Mouse (Mus musculus): ENCODE measurements around the gene 1700029P11Rik. TPM values are rescaled to one million over a fixed set of nuclear protein-coding genes. Genes with fewer than 3 reads are reported as not detected.

The 1700029P11Rik gene
- polyA plus RNA-seq, 1 experiment from 2014 or later: not detected

- Histone ChIP-seq H3K9me3 (ENCODE audit: control insufficient read depth, low read length) (no peaks in the 10 kb centered on the region), H3K36me3 (ENCODE audit: control insufficient read depth, insufficient read depth, low read length) (peaks cover 19% of the 10 kb centered on the region), H3K27me3 (ENCODE audit: control insufficient read depth, insufficient read depth, low read length) (no peaks in the 10 kb centered on the region), H3K9ac (ENCODE audit: low read depth, low read length) (no peak overlapping the region), H3K27ac (ENCODE audit: low read depth, low read length) (no peak overlapping the region), H3K4me3 (ENCODE audit: low read length) (no peak overlapping the region), H3K4me1 (ENCODE audit: control insufficient read depth, insufficient read depth, low read length) (no peaks in the 10 kb centered on the region), H3K4me2 (replicated peaks; ENCODE audit: low read depth, low read length) (no peak overlapping the region)
- 95% methylated on average over 9 of the region's 9 CpGs for WGBS
- ATAC-seq (ENCODE audit: low FRiP score, low TSS enrichment): no peak
Measured at GRCm38 (mm10) chr15:81954151-81954583, 26.2 kb upstream of the 1700029P11Rik start.

GRCm38 (mm10) chr15:81954716-81955115 is 25.6 kb upstream of the 1700029P11Rik start:
- WGBS: 93% methylated on average over 6 of the region's 6 CpGs
- Histone ChIP-seq H3K27me3 (ENCODE audit: control insufficient read depth, insufficient read depth, low read length) (no peaks in the 10 kb centered on the region), H3K4me2 (replicated peaks; ENCODE audit: low read depth, low read length) (no peak overlapping the region), H3K4me1 (ENCODE audit: control insufficient read depth, insufficient read depth, low read length) (0 out of 2 replicates have a peak, but pooled peaks cover 1% of the 10 kb centered on the region), H3K9ac (ENCODE audit: low read depth, low read length) (no peak overlapping the region), H3K9me3 (ENCODE audit: control insufficient read depth, low read length) (no peaks in the 10 kb centered on the region), H3K4me3 (ENCODE audit: low read length) (no peak overlapping the region), H3K27ac (ENCODE audit: low read depth, low read length) (no peak overlapping the region), H3K36me3 (ENCODE audit: control insufficient read depth, insufficient read depth, low read length) (peaks cover 19% of the 10 kb centered on the region)
- no peak for ATAC-seq (ENCODE audit: low FRiP score, low TSS enrichment)

GRCm38 (mm10) chr15:81955414-81955813 is 24.9 kb upstream of the 1700029P11Rik start:
- Histone ChIP-seq H3K36me3 (ENCODE audit: control insufficient read depth, insufficient read depth, low read length) (peaks cover 19% of the 10 kb centered on the region), H3K27ac (ENCODE audit: low read depth, low read length) (no peak overlapping the region), H3K4me2 (replicated peaks; ENCODE audit: low read depth, low read length) (no peak overlapping the region), H3K4me1 (ENCODE audit: control insufficient read depth, insufficient read depth, low read length) (0 out of 2 replicates have a peak, but pooled peaks cover 4% of the 10 kb centered on the region), H3K4me3 (ENCODE audit: low read length) (no peak overlapping the region), H3K9me3 (ENCODE audit: control insufficient read depth, low read length) (no peaks in the 10 kb centered on the region), H3K9ac (ENCODE audit: low read depth, low read length) (no peak overlapping the region), H3K27me3 (ENCODE audit: control insufficient read depth, insufficient read depth, low read length) (no peaks in the 10 kb centered on the region)
- no peak for ATAC-seq (ENCODE audit: low FRiP score, low TSS enrichment)
- WGBS: 92% methylated on average over 15 of the region's 15 CpGs

- Histone ChIP-seq H3K27ac (ENCODE audit: low read depth, low read length) (no peak overlapping the region), H3K27me3 (ENCODE audit: control insufficient read depth, insufficient read depth, low read length) (no peaks in the 10 kb centered on the region), H3K4me1 (ENCODE audit: control insufficient read depth, insufficient read depth, low read length) (0 out of 2 replicates have a peak, but pooled peaks cover 4% of the 10 kb centered on the region), H3K4me3 (ENCODE audit: low read length) (no peak overlapping the region), H3K9ac (ENCODE audit: low read depth, low read length) (no peak overlapping the region), H3K36me3 (ENCODE audit: control insufficient read depth, insufficient read depth, low read length) (peaks cover 13% of the 10 kb centered on the region), H3K4me2 (replicated peaks; ENCODE audit: low read depth, low read length) (no peak overlapping the region), H3K9me3 (ENCODE audit: control insufficient read depth, low read length) (no peaks in the 10 kb centered on the region)
- 65% methylated on average over 8 of the region's 8 CpGs for WGBS
- ATAC-seq (ENCODE audit: low FRiP score, low TSS enrichment): no peak
Measured at GRCm38 (mm10) chr15:81956457-81956856, 23.9 kb upstream of the 1700029P11Rik start.

GRCm38 (mm10) chr15:81957598-81957997 is 22.7 kb upstream of the 1700029P11Rik start:
- Histone ChIP-seq H3K4me2 (replicated peaks; ENCODE audit: low read depth, low read length) (no peak overlapping the region), H3K4me1 (ENCODE audit: control insufficient read depth, insufficient read depth, low read length) (0 out of 2 replicates have a peak, but pooled peaks cover 4% of the 10 kb centered on the region), H3K9ac (ENCODE audit: low read depth, low read length) (no peak overlapping the region), H3K27ac (ENCODE audit: low read depth, low read length) (no peak overlapping the region), H3K36me3 (ENCODE audit: control insufficient read depth, insufficient read depth, low read length) (peaks cover 8% of the 10 kb centered on the region), H3K4me3 (ENCODE audit: low read length) (no peak overlapping the region), H3K27me3 (ENCODE audit: control insufficient read depth, insufficient read depth, low read length) (no peaks in the 10 kb centered on the region), H3K9me3 (ENCODE audit: control insufficient read depth, low read length) (no peaks in the 10 kb centered on the region)
- WGBS: 87% methylated on average over 11 of the region's 11 CpGs
- no peak for ATAC-seq (ENCODE audit: low FRiP score, low TSS enrichment)

GRCm38 (mm10) chr15:81958906-81959305 is 21.4 kb upstream of the 1700029P11Rik start:
- H3K27me3 ChIP-seq (ENCODE audit: control insufficient read depth, insufficient read depth, low read length): no peaks in the 10 kb centered on the region
- no peak overlapping the region for H3K4me2 ChIP-seq (replicated peaks; ENCODE audit: low read depth, low read length)
- H3K9me3 ChIP-seq (ENCODE audit: control insufficient read depth, low read length): no peaks in the 10 kb centered on the region
- no peak overlapping the region for H3K4me3 ChIP-seq (ENCODE audit: low read length)
- H3K27ac ChIP-seq (ENCODE audit: low read depth, low read length): no peak overlapping the region
- no peak for ATAC-seq (ENCODE audit: low FRiP score, low TSS enrichment)
- WGBS: 87% methylated on average over 3 of the region's 3 CpGs
- H3K36me3 ChIP-seq (ENCODE audit: control insufficient read depth, insufficient read depth, low read length): peaks cover 8% of the 10 kb centered on the region
- H3K9ac ChIP-seq (ENCODE audit: low read depth, low read length): no peak overlapping the region
- 0 out of 2 replicates have a peak, but pooled peaks cover 4% of the 10 kb centered on the region for H3K4me1 ChIP-seq (ENCODE audit: control insufficient read depth, insufficient read depth, low read length)

GRCm38 (mm10) chr15:81960171-81961077 is 19.9 kb upstream of the 1700029P11Rik start, which contains the start of gene Pmm1:
Pmm1 (minus strand) TSS chr15:81960930.
- 0 out of 2 replicates have a peak, but pooled peaks cover 4% of the 10 kb centered on the region for H3K4me1 ChIP-seq (ENCODE audit: control insufficient read depth, insufficient read depth, low read length)
- peak; percentile 98 for ATAC-seq (ENCODE audit: low FRiP score, low TSS enrichment)
- peak within 1 kb of the TSS; percentile 68 for H3K9ac ChIP-seq (ENCODE audit: low read depth, low read length)
- peak within 1 kb of the TSS; percentile 73 for H3K4me3 ChIP-seq (ENCODE audit: low read length)
- under 1% methylated on average over 77 of the region's 77 CpGs for WGBS
- peak within 1 kb of the TSS; percentile 77; the same call in 1 of the 2 replicates for H3K27ac ChIP-seq (ENCODE audit: low read depth, low read length)
- H3K27me3 ChIP-seq (ENCODE audit: control insufficient read depth, insufficient read depth, low read length): no peaks in the 10 kb centered on the region
- H3K9me3 ChIP-seq (ENCODE audit: control insufficient read depth, low read length): no peaks in the 10 kb centered on the region
- peaks cover 3% of the 10 kb centered on the region for H3K36me3 ChIP-seq (ENCODE audit: control insufficient read depth, insufficient read depth, low read length)
- peak within 1 kb of the TSS; percentile 100 for H3K4me2 ChIP-seq (replicated peaks; ENCODE audit: low read depth, low read length)

- H3K4me3 ChIP-seq (ENCODE audit: low read length): peak overlapping the region; percentile 73
- H3K9me3 ChIP-seq (ENCODE audit: control insufficient read depth, low read length): no peaks in the 10 kb centered on the region
- H3K9ac ChIP-seq (ENCODE audit: low read depth, low read length): no peak overlapping the region
- no peaks in the 10 kb centered on the region for H3K27me3 ChIP-seq (ENCODE audit: control insufficient read depth, insufficient read depth, low read length)
- WGBS: under 1% methylated on average over 5 of the region's 8 CpGs
- ATAC-seq (ENCODE audit: low FRiP score, low TSS enrichment): no peak
- H3K36me3 ChIP-seq (ENCODE audit: control insufficient read depth, insufficient read depth, low read length): no peaks in the 10 kb centered on the region
- H3K4me1 ChIP-seq (ENCODE audit: control insufficient read depth, insufficient read depth, low read length): 0 out of 2 replicates have a peak, but pooled peaks cover 4% of the 10 kb centered on the region
- H3K4me2 ChIP-seq (replicated peaks; ENCODE audit: low read depth, low read length): peak overlapping the region; percentile 100
- H3K27ac ChIP-seq (ENCODE audit: low read depth, low read length): no peak overlapping the region
Measured at GRCm38 (mm10) chr15:81961078-81961451, 19.3 kb upstream of the 1700029P11Rik start.

GRCm38 (mm10) chr15:81964262-81964661 is 16.1 kb upstream of the 1700029P11Rik start:
- no peak overlapping the region for H3K9ac ChIP-seq (ENCODE audit: low read depth, low read length)
- no peaks in the 10 kb centered on the region for H3K9me3 ChIP-seq (ENCODE audit: control insufficient read depth, low read length)
- no peaks in the 10 kb centered on the region for H3K36me3 ChIP-seq (ENCODE audit: control insufficient read depth, insufficient read depth, low read length)
- no peak for ATAC-seq (ENCODE audit: low FRiP score, low TSS enrichment)
- no peak overlapping the region for H3K4me3 ChIP-seq (ENCODE audit: low read length)
- no peak overlapping the region for H3K27ac ChIP-seq (ENCODE audit: low read depth, low read length)
- no peaks in the 10 kb centered on the region for H3K27me3 ChIP-seq (ENCODE audit: control insufficient read depth, insufficient read depth, low read length)
- WGBS: 49% methylated on average over 1 of the region's 1 CpGs
- H3K4me1 ChIP-seq (ENCODE audit: control insufficient read depth, insufficient read depth, low read length): 0 out of 2 replicates have a peak, but pooled peaks cover 4% of the 10 kb centered on the region
- no peak overlapping the region for H3K4me2 ChIP-seq (replicated peaks; ENCODE audit: low read depth, low read length)
